Mouse (Mus musculus) heart, embryonic 15.5 days (tissue): ENCODE data around the gene Fut7. TPM values are rescaled to one million over a fixed set of nuclear protein-coding genes. Genes with fewer than 3 reads are reported as not detected.
"Not testable (repeated sequence)": the region's sequence is repeated elsewhere in the genome, so short reads cannot be mapped to it uniquely, and the experiment has no call there.

Experiments
- ATAC-seq: fragments of 200-750 bp; cut with Nextera tagmentation; replicated peaks from 2 replicates; pipeline ENCODE4 v1.8.0; 2017; ENCODE audit warnings: low read depth, moderate TSS enrichment; ENCODE audit not compliant: insufficient number of reproducible peaks, insufficient read depth, low FRiP score
- H3K27ac ChIP-seq: fragments of 300-500 bp; sonication (generic); 2 replicates; pipeline ENCODE4 v1.5.1; 2015; ENCODE audit warnings: mild to moderate bottlenecking, inconsistent platforms
- H3K27me3 ChIP-seq: fragments of 300-500 bp; sonication (generic); 2 replicates; pipeline ENCODE4 v1.6.1; 2015; ENCODE audit warnings: inconsistent platforms
- H3K36me3 ChIP-seq: fragments of 300-500 bp; sonication (generic); 2 replicates; pipeline ENCODE4 v1.6.1; 2015; ENCODE audit warnings: mild to moderate bottlenecking, inconsistent platforms
- H3K4me1 ChIP-seq: fragments of 300-500 bp; sonication (generic); replicated peaks from 2 replicates; pipeline ENCODE4 v1.6.1; 2015; ENCODE audit warnings: inconsistent platforms
- H3K4me2 ChIP-seq: fragments of 300-500 bp; sonication (generic); 2 replicates; pipeline ENCODE4 v1.6.1; 2015; ENCODE audit warnings: inconsistent platforms, mild to moderate bottlenecking, moderate library complexity
- H3K4me3 ChIP-seq: fragments of 300-500 bp; sonication (generic); 2 replicates; pipeline ENCODE4 v1.5.1; 2015; ENCODE audit warnings: mild to moderate bottlenecking, inconsistent platforms
- H3K9ac ChIP-seq: fragments of 300-500 bp; sonication (generic); 2 replicates; pipeline ENCODE4 v1.6.1; 2015; ENCODE audit warnings: mild to moderate bottlenecking, inconsistent platforms
- H3K9me3 ChIP-seq: fragments of 300-500 bp; sonication (generic); replicated peaks from 2 replicates; pipeline ENCODE4 v1.6.1; 2016; ENCODE audit warnings: inconsistent platforms
- WGBS: fragments of 180-500 bp; shearing (Covaris S2); methylation state at CpG from one replicate; pipeline ENCODE4 v1.1.7; 2015; ENCODE audit warnings: mixed read lengths; 5-methylcytosine and 5-hydroxymethylcytosine counted together
- polyA plus RNA-seq: library from polyadenylated mRNA; unstranded; fragments of >200 nt; fragmentation: Nextera tagmentation; extraction: Ambion mirVana; gene quantifications from 2 replicates; pipeline ENCODE4 v1.2.1, GENCODE M21; 2015

The Fut7 gene
- polyA plus RNA-seq, 1 experiment from 2014 or later: 0.08 TPM

GRCm38 (mm10) chr2:25399051-25399450 lies 24.0 kb upstream of the Fut7 start, which contains the start of gene Npdc1:
Gene Npdc1, plus strand, starts transcription at chr2:25399351.
- no peaks in the 10 kb centered on the region for H3K36me3 ChIP-seq
- H3K4me3 ChIP-seq: no peak within 1 kb of the TSS

GRCm38 (mm10) chr2:25400291-25400690 lies 22.8 kb upstream of the Fut7 start:
- peaks cover 95% of the 10 kb centered on the region for H3K27me3 ChIP-seq
- H3K4me3 ChIP-seq: peak overlapping the region; percentile 18; the same call in 1 of the 2 replicates
- H3K9ac ChIP-seq: no peak overlapping the region
- no peak overlapping the region for H3K27ac ChIP-seq
- no peaks in the 10 kb centered on the region for H3K36me3 ChIP-seq
- peaks cover 22% of the 10 kb centered on the region for H3K4me1 ChIP-seq
- H3K9me3 ChIP-seq: no peaks in the 10 kb centered on the region
- WGBS: 17% methylated on average over 16 of the region's 16 CpGs
- no peak for ATAC-seq
- H3K4me2 ChIP-seq: peak overlapping the region; percentile 44

More at GRCm38 (mm10) chr2:25399051-25399450, 24.0 kb upstream of the Fut7 start, which contains the start of gene Npdc1:
- H3K4me1 ChIP-seq: peaks cover 31% of the 10 kb centered on the region
- no peak within 1 kb of the TSS for H3K9ac ChIP-seq
- ATAC-seq: no peak
- no peak within 1 kb of the TSS for H3K4me2 ChIP-seq
- H3K27ac ChIP-seq: no peak within 1 kb of the TSS
- H3K27me3 ChIP-seq: peaks cover 93% of the 10 kb centered on the region
- H3K9me3 ChIP-seq: no peaks in the 10 kb centered on the region
- WGBS: 54% methylated on average over 8 of the region's 8 CpGs

GRCm38 (mm10) chr2:25400764-25401163 lies 22.3 kb upstream of the Fut7 start:
- Histone ChIP-seq H3K36me3 (no peaks in the 10 kb centered on the region), H3K9me3 (no peaks in the 10 kb centered on the region), H3K9ac (no peak overlapping the region), H3K27me3 (peaks cover 94% of the 10 kb centered on the region), H3K4me1 (peaks cover 18% of the 10 kb centered on the region), H3K4me2 (peak overlapping the region; percentile 44), H3K4me3 (peak overlapping the region; percentile 18; the same call in 1 of the 2 replicates), H3K27ac (no peak overlapping the region)
- 3% methylated on average over 17 of the region's 17 CpGs for WGBS
- ATAC-seq: no peak

- no peaks in the 10 kb centered on the region for H3K9me3 ChIP-seq
- H3K4me1 ChIP-seq: peaks cover 10% of the 10 kb centered on the region
- H3K4me3 ChIP-seq: peak overlapping the region; percentile 60
- peaks cover 85% of the 10 kb centered on the region for H3K27me3 ChIP-seq
- H3K9ac ChIP-seq: peak overlapping the region; percentile 60; the same call in 1 of the 2 replicates
- WGBS: 2% methylated on average over 13 of the region's 13 CpGs
- no peak overlapping the region for H3K27ac ChIP-seq
- H3K36me3 ChIP-seq: no peaks in the 10 kb centered on the region
- peak overlapping the region; percentile 70 for H3K4me2 ChIP-seq
- ATAC-seq: no peak
Observed at GRCm38 (mm10) chr2:25402377-25402971, 20.6 kb upstream of the Fut7 start.

- H3K4me1 ChIP-seq: peaks cover 10% of the 10 kb centered on the region
- WGBS: 1% methylated on average over 52 of the region's 54 CpGs
- peak; percentile 65; the same call in 1 of the 2 replicates for ATAC-seq
- H3K9me3 ChIP-seq: no peaks in the 10 kb centered on the region
- H3K27me3 ChIP-seq: peaks cover 80% of the 10 kb centered on the region
- H3K4me3 ChIP-seq: peak overlapping the region; percentile 60
- no peaks in the 10 kb centered on the region for H3K36me3 ChIP-seq
- H3K9ac ChIP-seq: peak overlapping the region; percentile 60
- peak overlapping the region; percentile 70 for H3K4me2 ChIP-seq
- H3K27ac ChIP-seq: peak overlapping the region; percentile 4; the same call in 1 of the 2 replicates
Observed at GRCm38 (mm10) chr2:25402972-25403601, 20.0 kb upstream of the Fut7 start.

GRCm38 (mm10) chr2:25403994-25404393 lies 19.1 kb upstream of the Fut7 start:
- peaks cover 77% of the 10 kb centered on the region for H3K27me3 ChIP-seq
- 77% methylated on average over 4 of the region's 4 CpGs for WGBS
- H3K4me2 ChIP-seq: peak overlapping the region; percentile 70; the same call in 1 of the 2 replicates
- H3K4me3 ChIP-seq: peak overlapping the region; percentile 60
- no peak overlapping the region for H3K9ac ChIP-seq
- no peaks in the 10 kb centered on the region for H3K9me3 ChIP-seq
- no peaks in the 10 kb centered on the region for H3K36me3 ChIP-seq
- ATAC-seq: no peak
- H3K27ac ChIP-seq: no peak overlapping the region
- H3K4me1 ChIP-seq: peaks cover 10% of the 10 kb centered on the region

GRCm38 (mm10) chr2:25408908-25409307 lies 14.2 kb upstream of the Fut7 start:
- Histone ChIP-seq H3K4me3 (no peak overlapping the region), H3K27ac (no peak overlapping the region), H3K9me3 (no peaks in the 10 kb centered on the region), H3K4me2 (no peak overlapping the region), H3K4me1 (no peaks in the 10 kb centered on the region), H3K9ac (no peak overlapping the region), H3K27me3 (peaks cover 37% of the 10 kb centered on the region), H3K36me3 (no peaks in the 10 kb centered on the region)
- 72% methylated on average over 10 of the region's 10 CpGs for WGBS
- ATAC-seq: no peak

- not testable (repeated sequence) for H3K4me1 ChIP-seq, H3K4me3 ChIP-seq, H3K9ac ChIP-seq, H3K27ac ChIP-seq, H3K36me3 ChIP-seq, H3K9me3 ChIP-seq, H3K4me2 ChIP-seq, ATAC-seq
- peaks cover 13% of the 10 kb centered on the region; the same call in 1 of the 2 replicates for H3K27me3 ChIP-seq
Observed at GRCm38 (mm10) chr2:25413436-25413835, 9.6 kb upstream of the Fut7 start.

GRCm38 (mm10) chr2:25417426-25417825 lies 5.6 kb upstream of the Fut7 start:
- no peak for ATAC-seq
- peaks cover under 1% of the 10 kb centered on the region; the same call in 1 of the 2 replicates for H3K4me1 ChIP-seq
- no peaks in the 10 kb centered on the region for H3K9me3 ChIP-seq
- H3K27ac ChIP-seq: no peak overlapping the region
- no peak overlapping the region for H3K9ac ChIP-seq
- no peak overlapping the region for H3K4me2 ChIP-seq
- H3K27me3 ChIP-seq: peaks cover under 1% of the 10 kb centered on the region; the same call in 1 of the 2 replicates
- no peak overlapping the region for H3K4me3 ChIP-seq
- WGBS: 36% methylated on average over 3 of the region's 3 CpGs
- H3K36me3 ChIP-seq: no peaks in the 10 kb centered on the region

GRCm38 (mm10) chr2:25421896-25422295 lies 1.2 kb upstream of the Fut7 start:
- no peaks in the 10 kb centered on the region for H3K36me3 ChIP-seq
- H3K27ac ChIP-seq: no peak overlapping the region
- no peaks in the 10 kb centered on the region for H3K9me3 ChIP-seq
- 22% methylated on average over 3 of the region's 3 CpGs for WGBS
- H3K4me3 ChIP-seq: no peak overlapping the region
- H3K27me3 ChIP-seq: peaks cover 44% of the 10 kb centered on the region
- peaks cover 5% of the 10 kb centered on the region; the same call in 1 of the 2 replicates for H3K4me1 ChIP-seq
- ATAC-seq: no peak
- no peak overlapping the region for H3K9ac ChIP-seq
- H3K4me2 ChIP-seq: no peak overlapping the region

- Histone ChIP-seq H3K4me3 (no peak overlapping the region), H3K4me2 (no peak overlapping the region), H3K27me3 (peaks cover 44% of the 10 kb centered on the region), H3K9ac (no peak overlapping the region), H3K27ac (no peak overlapping the region), H3K9me3 (no peaks in the 10 kb centered on the region), H3K4me1 (peaks cover 7% of the 10 kb centered on the region; the same call in 1 of the 2 replicates), H3K36me3 (no peaks in the 10 kb centered on the region)
- 20% methylated on average over 1 of the region's 1 CpGs for WGBS
- ATAC-seq: no peak
Observed at GRCm38 (mm10) chr2:25423626-25424025, 559 bp downstream of the Fut7 start.
